Mouse (Mus musculus) stomach, postnatal 0 days (tissue): ENCODE results near the gene Mgea5. TPM values are rescaled to one million over a fixed set of nuclear protein-coding genes. Genes with fewer than 3 reads are reported as not detected.

ENCODE experiments used
- ATAC-seq: fragments of 200-750 bp; cut with Nextera tagmentation; 2 replicates; pipeline ENCODE4 v1.8.0; 2017; ENCODE audit not compliant: low FRiP score, low TSS enrichment
- DNase-seq: peaks from one replicate; pipeline ENCODE4 v3.0.0-alpha.2; 2016; ENCODE audit warnings: low spot score
- H3K27ac ChIP-seq: fragments of 300-500 bp; sonication (generic); replicated peaks from 2 replicates; pipeline ENCODE4 v1.5.1; 2014; ENCODE audit warnings: mild to moderate bottlenecking, control low read depth
- H3K27me3 ChIP-seq: fragments of 300-500 bp; sonication (generic); 2 replicates; pipeline ENCODE4 v1.6.1; 2014; ENCODE audit warnings: low read length; ENCODE audit not compliant: control insufficient read depth, insufficient read depth
- H3K36me3 ChIP-seq: fragments of 300-500 bp; sonication (generic); 2 replicates; pipeline ENCODE4 v1.6.1; 2014; ENCODE audit warnings: low read length, mixed read lengths; ENCODE audit not compliant: control insufficient read depth, insufficient read depth
- H3K4me1 ChIP-seq: fragments of 300-500 bp; sonication (generic); replicated peaks from 2 replicates; pipeline ENCODE4 v1.6.1; 2014; ENCODE audit warnings: antibody characterized with exemption; ENCODE audit not compliant: control insufficient read depth, insufficient read depth
- H3K4me2 ChIP-seq: fragments of 300-500 bp; sonication (generic); replicated peaks from 2 replicates; pipeline ENCODE4 v1.6.1; 2014; ENCODE audit warnings: low read depth, mild to moderate bottlenecking, control low read depth, moderate library complexity
- H3K4me3 ChIP-seq: fragments of 300-500 bp; sonication (generic); 2 replicates; pipeline ENCODE4 v1.5.1; 2014; ENCODE audit warnings: low read depth, low read length, control low read depth
- H3K9ac ChIP-seq: fragments of 300-500 bp; sonication (generic); 2 replicates; pipeline ENCODE4 v1.6.1; 2014; ENCODE audit warnings: mild to moderate bottlenecking, low read length, control low read depth, mixed read lengths
- H3K9me3 ChIP-seq: fragments of 300-500 bp; sonication (generic); 2 replicates; pipeline ENCODE4 v1.6.1; 2016; ENCODE audit warnings: low read length; ENCODE audit not compliant: control insufficient read depth
- CTCF ChIP-seq: IDR thresholded peaks from 2 replicates; pipeline ENCODE4 v1.5.1; 2016; ENCODE audit warnings: antibody characterized with exemption, low read depth, mild to moderate bottlenecking, moderate library complexity
- EP300 ChIP-seq: optimal IDR thresholded peaks from 2 replicates; pipeline ENCODE3; 2016; ENCODE audit warnings: antibody characterized with exemption
- WGBS: fragments of 180-500 bp; shearing (Covaris S2); extraction: QIAGEN DNeasy Blood & Tissue Kit; methylation state at CpG from one replicate; pipeline ENCODE4 v1.1.7; 2014; 5-methylcytosine and 5-hydroxymethylcytosine counted together
- polyA plus RNA-seq: library from polyadenylated mRNA; unstranded; fragments of >200 nt; fragmentation: Nextera tagmentation; extraction: Ambion mirVana; gene quantifications from 2 replicates; pipeline ENCODE4 v1.2.1, GENCODE M21; 2015

Mgea5 gene
- polyA plus RNA-seq, 1 experiment from 2014 or later: 16.5 TPM

- no peak for DNase-seq
- H3K36me3 ChIP-seq: no peaks in the 10 kb centered on the region
- no peak for TF ChIP-seq CTCF
- TF ChIP-seq EP300: no peak
- ATAC-seq: peak; percentile 48; the same call in 1 of the 2 replicates
- 27% methylated on average over 4 of the region's 4 CpGs for WGBS
- no peaks in the 10 kb centered on the region for H3K9me3 ChIP-seq
- no peaks in the 10 kb centered on the region for H3K27me3 ChIP-seq
- no peak overlapping the region for H3K9ac ChIP-seq
- no peak overlapping the region for H3K4me2 ChIP-seq
- no peak overlapping the region for H3K4me3 ChIP-seq
- H3K4me1 ChIP-seq: no peaks in the 10 kb centered on the region
- no peak overlapping the region for H3K27ac ChIP-seq
Observed at GRCm38 (mm10) chr19:45803408-45803807, 19.8 kb upstream of the Mgea5 start.

- no peak overlapping the region for H3K4me2 ChIP-seq
- H3K36me3 ChIP-seq: no peaks in the 10 kb centered on the region
- no peak overlapping the region for H3K4me3 ChIP-seq
- TF ChIP-seq EP300 (no peak), CTCF (no peak)
- H3K27me3 ChIP-seq: no peaks in the 10 kb centered on the region
- DNase-seq (no peak), ATAC-seq (no peak)
- H3K27ac ChIP-seq: no peak overlapping the region
- H3K4me1 ChIP-seq: no peaks in the 10 kb centered on the region
- H3K9me3 ChIP-seq: no peaks in the 10 kb centered on the region
- WGBS: 69% methylated on average over 4 of the region's 4 CpGs
- no peak overlapping the region for H3K9ac ChIP-seq
Observed at GRCm38 (mm10) chr19:45802702-45803101, 19.1 kb upstream of the Mgea5 start.

GRCm38 (mm10) chr19:45796879-45797278 lies 13.2 kb upstream of the Mgea5 start:
- no peak for ATAC-seq
- no peaks in the 10 kb centered on the region; the same call in 1 of the 2 replicates for H3K4me1 ChIP-seq
- no peak overlapping the region for H3K4me2 ChIP-seq
- no peaks in the 10 kb centered on the region for H3K36me3 ChIP-seq
- 77% methylated on average over 15 of the region's 15 CpGs for WGBS
- no peak overlapping the region for H3K27ac ChIP-seq
- H3K4me3 ChIP-seq: no peak overlapping the region
- H3K9me3 ChIP-seq: no peaks in the 10 kb centered on the region
- DNase-seq: no peak
- no peaks in the 10 kb centered on the region for H3K27me3 ChIP-seq
- TF ChIP-seq EP300 (no peak), CTCF (no peak)
- H3K9ac ChIP-seq: no peak overlapping the region

GRCm38 (mm10) chr19:45796061-45796556 lies 12.5 kb upstream of the Mgea5 start:
- no peak overlapping the region for H3K4me3 ChIP-seq
- TF ChIP-seq EP300: no peak
- TF ChIP-seq CTCF: no peak
- no peaks in the 10 kb centered on the region; the same call in 1 of the 2 replicates for H3K4me1 ChIP-seq
- WGBS: 11% methylated on average over 15 of the region's 15 CpGs
- H3K27ac ChIP-seq: no peak overlapping the region
- no peak for ATAC-seq
- H3K9ac ChIP-seq: no peak overlapping the region
- H3K36me3 ChIP-seq: no peaks in the 10 kb centered on the region
- no peak for DNase-seq
- peak overlapping the region; percentile 34 for H3K4me2 ChIP-seq
- no peaks in the 10 kb centered on the region for H3K9me3 ChIP-seq
- H3K27me3 ChIP-seq: no peaks in the 10 kb centered on the region

DNA sequence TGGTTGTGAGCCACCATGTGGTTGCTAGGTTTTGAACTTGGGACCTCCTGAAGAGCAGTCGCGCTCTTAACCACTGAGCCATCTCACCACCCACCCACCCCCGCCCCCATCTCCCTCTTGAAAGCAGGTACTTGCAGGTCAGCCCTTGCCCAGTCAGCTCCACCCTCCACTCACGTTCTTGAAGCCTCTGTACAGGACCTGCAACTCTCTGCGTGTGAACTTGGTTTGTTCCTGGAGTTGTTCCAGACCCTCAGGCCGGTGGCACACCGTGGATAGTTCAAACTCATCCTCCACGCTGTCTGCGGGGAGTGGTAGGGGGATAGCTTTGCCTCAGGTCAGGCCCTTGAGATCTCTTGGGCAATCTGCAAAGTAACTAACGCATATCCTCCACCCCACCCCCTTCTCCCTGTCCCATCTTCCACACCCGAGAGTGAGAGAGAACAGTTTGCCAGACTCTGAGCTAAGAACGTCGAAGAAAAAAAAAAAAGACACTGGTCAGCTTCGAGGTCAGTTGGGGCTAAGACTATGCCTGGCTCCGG lies 11.8 kb upstream of the Mgea5 start:
- Histone ChIP-seq H3K27me3 (no peaks in the 10 kb centered on the region), H3K27ac (no peak overlapping the region), H3K4me1 (no peaks in the 10 kb centered on the region; the same call in 1 of the 2 replicates), H3K9ac (no peak overlapping the region), H3K4me3 (no peak overlapping the region), H3K9me3 (no peaks in the 10 kb centered on the region), H3K4me2 (peak overlapping the region; percentile 34), H3K36me3 (no peaks in the 10 kb centered on the region)
- ATAC-seq (peak; percentile 12; the same call in 1 of the 2 replicates), DNase-seq (no peak)
- TF ChIP-seq EP300 (no peak), CTCF (no peak)
- 23% methylated on average over 14 of the region's 15 CpGs for WGBS

DNA sequence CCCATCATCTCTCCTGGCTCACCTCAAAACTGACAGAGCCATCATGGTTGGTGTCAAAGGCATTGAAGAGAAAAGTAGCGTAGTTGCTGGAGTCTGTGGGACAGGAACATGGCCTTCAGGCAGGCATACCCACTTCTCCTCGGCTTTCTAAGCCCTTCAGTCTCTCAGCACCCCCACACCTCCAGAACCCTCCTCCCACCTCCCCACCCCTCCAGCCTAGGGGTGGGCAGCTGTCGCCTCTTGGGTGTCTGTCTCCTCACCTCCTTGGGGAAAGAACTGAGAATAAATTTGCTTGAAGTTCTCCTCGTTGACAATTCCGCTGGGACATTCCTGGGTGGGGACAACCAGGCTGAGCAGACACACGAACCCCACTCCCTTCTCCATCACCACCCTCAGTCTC lies 11.1 kb upstream of the Mgea5 start:
- ATAC-seq: no peak
- Histone ChIP-seq H3K9me3 (no peaks in the 10 kb centered on the region), H3K27ac (no peak overlapping the region), H3K27me3 (no peaks in the 10 kb centered on the region), H3K4me3 (no peak overlapping the region), H3K4me1 (no peaks in the 10 kb centered on the region; the same call in 1 of the 2 replicates), H3K4me2 (no peak overlapping the region), H3K9ac (no peak overlapping the region), H3K36me3 (no peaks in the 10 kb centered on the region)
- TF ChIP-seq EP300: no peak
- TF ChIP-seq CTCF: no peak
- DNase-seq: no peak
- 58% methylated on average over 6 of the region's 6 CpGs for WGBS
